Mouse (Mus musculus) lung, embryonic 14.5 days (tissue): Measurements from ENCODE around the gene Ric8a. TPM values are rescaled to one million over a fixed set of nuclear protein-coding genes. Genes with fewer than 3 reads are reported as not detected.

ENCODE experiments used
- ATAC-seq: fragments of 200-750 bp; cut with Nextera tagmentation; 2 replicates; pipeline ENCODE4 v1.8.0; 2017; ENCODE audit warnings: mild to moderate bottlenecking, moderate TSS enrichment, moderate library complexity; ENCODE audit not compliant: insufficient read depth
- DNase-seq: peaks from one replicate; pipeline ENCODE4 v3.0.0-alpha.2; 2015
- H3K27ac ChIP-seq: fragments of 300-500 bp; sonication (generic); 2 replicates; pipeline ENCODE4 v1.5.1; 2014; ENCODE audit warnings: low read depth, mild to moderate bottlenecking, moderate library complexity
- H3K27me3 ChIP-seq: fragments of 300-500 bp; sonication (generic); 2 replicates; pipeline ENCODE4 v1.6.1; 2014; ENCODE audit warnings: low read length, control low read depth; ENCODE audit not compliant: insufficient read depth
- H3K36me3 ChIP-seq: fragments of 300-500 bp; sonication (generic); 2 replicates; pipeline ENCODE4 v1.6.1; 2014; ENCODE audit warnings: control low read depth; ENCODE audit not compliant: insufficient read depth
- H3K4me1 ChIP-seq: fragments of 300-500 bp; sonication (generic); 2 replicates; pipeline ENCODE4 v1.6.1; 2014; ENCODE audit warnings: antibody characterized with exemption, control low read depth; ENCODE audit not compliant: insufficient read depth
- H3K4me2 ChIP-seq: fragments of 300-500 bp; sonication (generic); 2 replicates; pipeline ENCODE4 v1.6.1; 2014; ENCODE audit warnings: mild to moderate bottlenecking
- H3K4me3 ChIP-seq: fragments of 300-500 bp; sonication (generic); 2 replicates; pipeline ENCODE4 v1.5.1; 2014; ENCODE audit warnings: low read depth, low read length
- H3K9ac ChIP-seq: fragments of 300-500 bp; sonication (generic); 2 replicates; pipeline ENCODE4 v1.6.1; 2014
- H3K9me3 ChIP-seq: fragments of 300-500 bp; sonication (generic); 2 replicates; pipeline ENCODE4 v1.6.1; 2016; ENCODE audit warnings: low read depth, low read length, control low read depth
- CTCF ChIP-seq: IDR thresholded peaks from 2 replicates; pipeline ENCODE4 v1.5.1; 2016; ENCODE audit warnings: antibody characterized with exemption, low read depth
- WGBS: fragments of 180-500 bp; shearing (Covaris S2); extraction: QIAGEN DNeasy Blood & Tissue Kit; methylation state at CpG from one replicate; pipeline ENCODE4 v1.1.7; 2014; 5-methylcytosine and 5-hydroxymethylcytosine counted together
- polyA plus RNA-seq: library from polyadenylated mRNA; unstranded; fragments of >200 nt; fragmentation: Nextera tagmentation; extraction: Ambion mirVana; gene quantifications from 2 replicates; pipeline ENCODE4 v1.2.1, GENCODE M21; 2014

Ric8a gene
- polyA plus RNA-seq, 1 experiment from 2014 or later = 54.8 TPM

- Histone ChIP-seq H3K27ac (no peak overlapping the region), H3K4me3 (no peak overlapping the region), H3K9ac (no peak overlapping the region), H3K4me2 (no peak overlapping the region), H3K4me1 (no peaks in the 10 kb centered on the region; the same call in 1 of the 2 replicates), H3K27me3 (no peaks in the 10 kb centered on the region), H3K36me3 (no peaks in the 10 kb centered on the region), H3K9me3 (no peaks in the 10 kb centered on the region)
- WGBS = 85% methylated on average over 4 of the region's 4 CpGs
- no peak for TF ChIP-seq CTCF
- ATAC-seq (no peak), DNase-seq (no peak)
These were observed 34.0 kb upstream of the Ric8a start for GRCm38 (mm10) chr7:140822731-140823130.

GRCm38 (mm10) chr7:140828171-140828881 lies 28.4 kb upstream of the Ric8a start:
- 25% methylated on average over 8 of the region's 8 CpGs for WGBS
- H3K9me3 ChIP-seq = no peaks in the 10 kb centered on the region
- H3K4me3 ChIP-seq = no peak overlapping the region
- no peaks in the 10 kb centered on the region for H3K36me3 ChIP-seq
- TF ChIP-seq CTCF = peak; percentile 66
- no peaks in the 10 kb centered on the region for H3K4me1 ChIP-seq
- H3K4me2 ChIP-seq = no peak overlapping the region
- no peak overlapping the region for H3K9ac ChIP-seq
- H3K27ac ChIP-seq = no peak overlapping the region
- DNase-seq (peak; percentile 57), ATAC-seq (no peak; the same call in 1 of the 2 replicates)
- H3K27me3 ChIP-seq = no peaks in the 10 kb centered on the region

GRCm38 (mm10) chr7:140831447-140831846 lies 25.3 kb upstream of the Ric8a start:
- DNase-seq (no peak), ATAC-seq (no peak)
- H3K9me3 ChIP-seq = no peaks in the 10 kb centered on the region
- no peak overlapping the region for H3K9ac ChIP-seq
- no peak overlapping the region for H3K4me2 ChIP-seq
- no peaks in the 10 kb centered on the region for H3K36me3 ChIP-seq
- no peak overlapping the region for H3K4me3 ChIP-seq
- 57% methylated on average over 6 of the region's 6 CpGs for WGBS
- H3K4me1 ChIP-seq = no peaks in the 10 kb centered on the region
- no peak overlapping the region for H3K27ac ChIP-seq
- no peaks in the 10 kb centered on the region for H3K27me3 ChIP-seq
- no peak for TF ChIP-seq CTCF

GRCm38 (mm10) chr7:140833341-140833740 lies 23.4 kb upstream of the Ric8a start:
- no peaks in the 10 kb centered on the region for H3K27me3 ChIP-seq
- H3K4me3 ChIP-seq = no peak overlapping the region
- no peaks in the 10 kb centered on the region for H3K4me1 ChIP-seq
- H3K9ac ChIP-seq = no peak overlapping the region
- DNase-seq (no peak), ATAC-seq (no peak)
- H3K36me3 ChIP-seq = no peaks in the 10 kb centered on the region
- H3K9me3 ChIP-seq = no peaks in the 10 kb centered on the region
- 76% methylated on average over 4 of the region's 4 CpGs for WGBS
- H3K4me2 ChIP-seq = no peak overlapping the region
- H3K27ac ChIP-seq = no peak overlapping the region
- TF ChIP-seq CTCF = no peak

- H3K4me2 ChIP-seq = peak within 1 kb of the TSS; percentile 13; the same call in 1 of the 2 replicates
- no peak within 1 kb of the TSS for H3K9ac ChIP-seq
- H3K27ac ChIP-seq = no peak within 1 kb of the TSS
- no peaks in the 10 kb centered on the region for H3K36me3 ChIP-seq
- whole genome bisulfite sequencing = 40% methylated on average over 20 of the region's 20 CpGs
- no peak for TF ChIP-seq CTCF
- no peaks in the 10 kb centered on the region for H3K4me1 ChIP-seq
- ATAC-seq (peak; percentile 72; the same call in 1 of the 2 replicates), DNase-seq (peak; percentile 23)
- no peaks in the 10 kb centered on the region for H3K27me3 ChIP-seq
- H3K4me3 ChIP-seq = no peak within 1 kb of the TSS
- H3K9me3 ChIP-seq = no peaks in the 10 kb centered on the region
These were observed 21.6 kb upstream of the Ric8a start, which contains the start of gene Urah for GRCm38 (mm10) chr7:140834968-140835757. Urah (plus strand) TSS chr7:140835018.

GRCm38 (mm10) chr7:140835758-140836087 lies 21.0 kb upstream of the Ric8a start:
- H3K4me1 ChIP-seq = no peaks in the 10 kb centered on the region
- H3K27ac ChIP-seq = no peak overlapping the region
- no peak overlapping the region; the same call in 1 of the 2 replicates for H3K4me2 ChIP-seq
- no peak overlapping the region for H3K4me3 ChIP-seq
- peak; percentile 19; the same call in 1 of the 2 replicates for ATAC-seq
- 59% methylated on average over 2 of the region's 2 CpGs for WGBS
- no peaks in the 10 kb centered on the region for H3K27me3 ChIP-seq
- TF ChIP-seq CTCF = no peak
- H3K9ac ChIP-seq = no peak overlapping the region
- no peak for DNase-seq
- no peaks in the 10 kb centered on the region for H3K36me3 ChIP-seq
- H3K9me3 ChIP-seq = no peaks in the 10 kb centered on the region
